ENCODE assay signal across 8 mouse cellular contexts in genomic region chr17:56988921-56989430, GRCm38 (mm10). TPM values are rescaled to one million over a fixed set of nuclear protein-coding genes. Genes with fewer than 3 reads are reported as not detected.
A peak's percentile ranks its signal among the peaks of the same experiment; 100 is the strongest.
DNase-seq lines count a peak whose midpoint lies in the region; ATAC-seq lines count a peak whose summit lies in the region.

No protein-coding gene starts in this region.

- no peaks in the 10 kb centered on the region for H3K9me3 ChIP-seq in heart, embryonic 15.5 days (replicated peaks)
- no peaks in the 10 kb centered on the region for H3K9me3 ChIP-seq in embryonic facial prominence, embryonic 11.5 days (replicated peaks; ENCODE audit: control insufficient read depth, low read length)
- H3K9me3 ChIP-seq in hindbrain, embryonic 10.5 days = no peaks in the 10 kb centered on the region
- H3K9me3 ChIP-seq in midbrain, embryonic 11.5 days (ENCODE audit: control insufficient read depth, low read length) = no peaks in the 10 kb centered on the region

- ATAC-seq in heart, embryonic 15.5 days (replicated peaks; ENCODE audit: insufficient number of reproducible peaks, insufficient read depth, low FRiP score, low read depth) = no peak
- ATAC-seq in embryonic facial prominence, embryonic 11.5 days (replicated peaks; ENCODE audit: insufficient number of reproducible peaks, low FRiP score, low TSS enrichment, low read depth) = no peak
- no peak for ATAC-seq in midbrain, embryonic 11.5 days (ENCODE audit: low FRiP score)
- no peak for ATAC-seq in megakaryocyte progenitor cell, adult 5-6 weeks (replicated peaks; ENCODE audit: poor library complexity)

- H3K27me3 ChIP-seq in heart, embryonic 15.5 days = no peaks in the 10 kb centered on the region
- H3K27me3 ChIP-seq in embryonic facial prominence, embryonic 11.5 days (ENCODE audit: control insufficient read depth, insufficient read depth, low read length) = no peaks in the 10 kb centered on the region
- no peaks in the 10 kb centered on the region for H3K27me3 ChIP-seq in hindbrain, embryonic 10.5 days (ENCODE audit: insufficient read depth, poor library complexity, severe bottlenecking)
- H3K27me3 ChIP-seq in midbrain, embryonic 11.5 days (ENCODE audit: control insufficient read depth, insufficient read depth, low read length) = no peaks in the 10 kb centered on the region

- peak overlapping the region; percentile 85 for H3K4me2 ChIP-seq in heart, embryonic 15.5 days
- no peak overlapping the region; the same call in 1 of the 2 replicates for H3K4me2 ChIP-seq in embryonic facial prominence, embryonic 11.5 days (ENCODE audit: low read depth, low read length)
- H3K4me2 ChIP-seq in midbrain, embryonic 11.5 days = peak overlapping the region; percentile 78

- no peak for DNase-seq in heart, adult 18-20 months
- DNase-seq in embryonic facial prominence, embryonic 11.5 days (ENCODE audit: low spot score) = no peak
- no peak for DNase-seq in hindbrain, embryonic 10.5 days (ENCODE audit: low spot score)
- no peak for DNase-seq in midbrain, embryonic 11.5 days (ENCODE audit: low spot score, missing footprints)
- DNase-seq in Muller cell, postnatal 12 days (ENCODE audit: inconsistent ontology term) = no peak
- no peak for DNase-seq in natural killer cell, adult 2 months (ENCODE audit: low spot score in 2 of 2)

- H3K27ac ChIP-seq in heart, embryonic 15.5 days = no peak overlapping the region
- no peak overlapping the region for H3K27ac ChIP-seq in embryonic facial prominence, embryonic 11.5 days (replicated peaks; ENCODE audit: low read depth, low read length)
- no peak overlapping the region for H3K27ac ChIP-seq in hindbrain, embryonic 10.5 days
- H3K27ac ChIP-seq in midbrain, embryonic 11.5 days (ENCODE audit: low read depth, low read length) = no peak overlapping the region

- 69% methylated on average over 7 of the region's 7 CpGs for WGBS in heart, embryonic 15.5 days
- 70% methylated on average over 7 of the region's 7 CpGs for WGBS in embryonic facial prominence, embryonic 11.5 days
- WGBS in hindbrain, embryonic 10.5 days = 74% methylated on average over 7 of the region's 7 CpGs
- WGBS in midbrain, embryonic 11.5 days = 76% methylated on average over 7 of the region's 7 CpGs

- H3K9ac ChIP-seq in heart, embryonic 15.5 days = peak overlapping the region; percentile 56; the same call in 1 of the 2 replicates
- H3K9ac ChIP-seq in embryonic facial prominence, embryonic 11.5 days (replicated peaks; ENCODE audit: low read length) = no peak overlapping the region
- peak overlapping the region; percentile 76; the same call in 1 of the 2 replicates for H3K9ac ChIP-seq in midbrain, embryonic 11.5 days (ENCODE audit: low read length)

- peak overlapping the region; percentile 79 for H3K4me3 ChIP-seq in heart, embryonic 15.5 days
- peak overlapping the region; percentile 79; the same call in 1 of the 2 replicates for H3K4me3 ChIP-seq in embryonic facial prominence, embryonic 11.5 days (ENCODE audit: low read depth, low read length)
- peak overlapping the region; percentile 87 for H3K4me3 ChIP-seq in hindbrain, embryonic 10.5 days
- H3K4me3 ChIP-seq in midbrain, embryonic 11.5 days (ENCODE audit: low read depth, low read length) = peak overlapping the region; percentile 81; the same call in 1 of the 2 replicates

- H3K4me1 ChIP-seq in heart, embryonic 15.5 days (replicated peaks) = peaks cover 11% of the 10 kb centered on the region
- peaks cover 2% of the 10 kb centered on the region; the same call in 1 of the 2 replicates for H3K4me1 ChIP-seq in embryonic facial prominence, embryonic 11.5 days (ENCODE audit: control insufficient read depth, insufficient read depth, low read length)
- H3K4me1 ChIP-seq in hindbrain, embryonic 10.5 days (replicated peaks) = peaks cover 7% of the 10 kb centered on the region
- H3K4me1 ChIP-seq in midbrain, embryonic 11.5 days (ENCODE audit: control insufficient read depth, insufficient read depth, low read length) = peaks cover 6% of the 10 kb centered on the region

- H3K36me3 ChIP-seq in heart, embryonic 15.5 days = peaks cover 18% of the 10 kb centered on the region; the same call in 1 of the 2 replicates
- peaks cover 6% of the 10 kb centered on the region; the same call in 1 of the 2 replicates for H3K36me3 ChIP-seq in embryonic facial prominence, embryonic 11.5 days (replicated peaks; ENCODE audit: control insufficient read depth, insufficient read depth, low read depth, low read length)
- peaks cover 25% of the 10 kb centered on the region for H3K36me3 ChIP-seq in hindbrain, embryonic 10.5 days
- peaks cover 8% of the 10 kb centered on the region for H3K36me3 ChIP-seq in midbrain, embryonic 11.5 days (ENCODE audit: control insufficient read depth, insufficient read depth, low read length)

RNA-seq across cellular contexts. Expression of gene Clpp, which starts 1.1 kb away (rescaled TPM):
- polyA plus RNA-seq in heart, embryonic 15.5 days (2015; fragmentation: Nextera tagmentation; extraction: Ambion mirVana) = 103 and 114 TPM in 2 replicates
- 10 to 100 TPM; 80.9 to 83.1 TPM for total RNA-seq in heart, adult 18-20 months (2021)
- 148 and 159 TPM in 2 replicates for polyA plus RNA-seq in embryonic facial prominence, embryonic 11.5 days (2014; fragmentation: Nextera tagmentation; extraction: Ambion mirVana)
- 166 and 170 TPM in 2 replicates for polyA plus RNA-seq in hindbrain, embryonic 10.5 days (2016; fragmentation: Nextera tagmentation; extraction: Ambion mirVana)
- 131 and 137 TPM in 2 replicates for polyA plus RNA-seq in midbrain, embryonic 11.5 days (2014; fragmentation: Nextera tagmentation; extraction: Ambion mirVana)
- 61.2 and 75.2 TPM in 2 replicates for total RNA-seq in megakaryocyte progenitor cell, adult 5-6 weeks (2015)
- total RNA-seq in megakaryocyte progenitor cell, adult 5-6 weeks (2017) = 80.5 and 84.9 TPM in 2 replicates

RNA-seq across cellular contexts. Expression of gene Acer1, which starts 7.0 kb away (rescaled TPM):
- 0.08 TPM in 1 of 2 replicates, not detected in the other for polyA plus RNA-seq in heart, embryonic 15.5 days (2015; fragmentation: Nextera tagmentation; extraction: Ambion mirVana)
- total RNA-seq in heart, adult 18-20 months (2021) = not detected
- not detected in 2 replicates for polyA plus RNA-seq in embryonic facial prominence, embryonic 11.5 days (2014; fragmentation: Nextera tagmentation; extraction: Ambion mirVana)
- polyA plus RNA-seq in hindbrain, embryonic 10.5 days (2016; fragmentation: Nextera tagmentation; extraction: Ambion mirVana) = not detected in 2 replicates
- not detected in 2 replicates for polyA plus RNA-seq in midbrain, embryonic 11.5 days (2014; fragmentation: Nextera tagmentation; extraction: Ambion mirVana)
- not detected in 2 replicates for total RNA-seq in megakaryocyte progenitor cell, adult 5-6 weeks (2015)
- not detected in 2 replicates for total RNA-seq in megakaryocyte progenitor cell, adult 5-6 weeks (2017)

RNA-seq across cellular contexts. Expression of gene Alkbh7, which starts 8.2 kb away (rescaled TPM):
- 52.1 and 52.4 TPM in 2 replicates for polyA plus RNA-seq in heart, embryonic 15.5 days (2015; fragmentation: Nextera tagmentation; extraction: Ambion mirVana)
- total RNA-seq in heart, adult 18-20 months (2021) = 10 to 100 TPM; 72.4 to 78.0 TPM
- 39.5 and 40.2 TPM in 2 replicates for polyA plus RNA-seq in embryonic facial prominence, embryonic 11.5 days (2014; fragmentation: Nextera tagmentation; extraction: Ambion mirVana)
- 35.5 TPM in 2 replicates for polyA plus RNA-seq in hindbrain, embryonic 10.5 days (2016; fragmentation: Nextera tagmentation; extraction: Ambion mirVana)
- 34.1 and 36.4 TPM in 2 replicates for polyA plus RNA-seq in midbrain, embryonic 11.5 days (2014; fragmentation: Nextera tagmentation; extraction: Ambion mirVana)
- total RNA-seq in megakaryocyte progenitor cell, adult 5-6 weeks (2015) = 15.1 and 16.6 TPM in 2 replicates
- total RNA-seq in megakaryocyte progenitor cell, adult 5-6 weeks (2017) = 15.0 and 19.8 TPM in 2 replicates

RNA-seq across cellular contexts. Expression of gene Pspn, which starts 10.8 kb away (rescaled TPM):
- polyA plus RNA-seq in heart, embryonic 15.5 days (2015; fragmentation: Nextera tagmentation; extraction: Ambion mirVana) = 0.33 TPM in 1 of 2 replicates, not detected in the other
- not detected for total RNA-seq in heart, adult 18-20 months (2021)
- polyA plus RNA-seq in embryonic facial prominence, embryonic 11.5 days (2014; fragmentation: Nextera tagmentation; extraction: Ambion mirVana) = not detected in 2 replicates
- not detected in 2 replicates for polyA plus RNA-seq in hindbrain, embryonic 10.5 days (2016; fragmentation: Nextera tagmentation; extraction: Ambion mirVana)
- polyA plus RNA-seq in midbrain, embryonic 11.5 days (2014; fragmentation: Nextera tagmentation; extraction: Ambion mirVana) = 0.97 TPM in 1 of 2 replicates, not detected in the other
- not detected in 2 replicates for total RNA-seq in megakaryocyte progenitor cell, adult 5-6 weeks (2015)
- not detected in 2 replicates for total RNA-seq in megakaryocyte progenitor cell, adult 5-6 weeks (2017)

RNA-seq across cellular contexts. Expression of gene Gtf2f1, which starts 22.1 kb away (rescaled TPM):
- polyA plus RNA-seq in heart, embryonic 15.5 days (2015; fragmentation: Nextera tagmentation; extraction: Ambion mirVana) = 33.7 and 41.1 TPM in 2 replicates
- 10 to 100 TPM; 22.6 to 23.0 TPM for total RNA-seq in heart, adult 18-20 months (2021)
- polyA plus RNA-seq in embryonic facial prominence, embryonic 11.5 days (2014; fragmentation: Nextera tagmentation; extraction: Ambion mirVana) = 70.1 and 71.1 TPM in 2 replicates
- 71.0 and 78.3 TPM in 2 replicates for polyA plus RNA-seq in hindbrain, embryonic 10.5 days (2016; fragmentation: Nextera tagmentation; extraction: Ambion mirVana)
- polyA plus RNA-seq in midbrain, embryonic 11.5 days (2014; fragmentation: Nextera tagmentation; extraction: Ambion mirVana) = 70.5 and 76.0 TPM in 2 replicates
- 52.8 and 61.1 TPM in 2 replicates for total RNA-seq in megakaryocyte progenitor cell, adult 5-6 weeks (2015)
- 120 and 142 TPM in 2 replicates for total RNA-seq in megakaryocyte progenitor cell, adult 5-6 weeks (2017)
